Mouse (Mus musculus) forebrain, postnatal 0 days (tissue): ENCODE results near the gene Ttc7. TPM values are rescaled to one million over a fixed set of nuclear protein-coding genes. Genes with fewer than 3 reads are reported as not detected.
A peak's percentile ranks its signal among the peaks of the same experiment; 100 is the strongest.

ENCODE experiments used
- ATAC-seq: fragments of 200-750 bp; cut with Nextera tagmentation; 2 replicates; pipeline ENCODE4 v1.8.0; 2017; ENCODE audit warnings: mild to moderate bottlenecking, moderate library complexity
- DNase-seq: peaks from one replicate; pipeline ENCODE4 v3.0.0-alpha.2; 2015
- H3K27ac ChIP-seq: fragments of 300-500 bp; sonication (generic); 2 replicates; pipeline ENCODE4 v1.5.1; 2014; ENCODE audit warnings: low read depth, mild to moderate bottlenecking, antibody characterized with exemption, low read length, moderate library complexity, mixed read lengths
- H3K27me3 ChIP-seq: fragments of 300-500 bp; sonication (generic); 2 replicates; pipeline ENCODE4 v1.6.1; 2014; ENCODE audit warnings: mild to moderate bottlenecking, low read length, mixed read lengths; ENCODE audit not compliant: insufficient read depth
- H3K36me3 ChIP-seq: fragments of 300-500 bp; sonication (generic); 2 replicates; pipeline ENCODE4 v1.6.1; 2014; ENCODE audit warnings: mild to moderate bottlenecking, moderate library complexity; ENCODE audit not compliant: insufficient read depth
- H3K4me1 ChIP-seq: fragments of 300-500 bp; sonication (generic); 2 replicates; pipeline ENCODE4 v1.6.1; 2014; ENCODE audit warnings: antibody characterized with exemption; ENCODE audit not compliant: insufficient read depth
- H3K4me2 ChIP-seq: fragments of 300-500 bp; sonication (generic); 2 replicates; pipeline ENCODE4 v1.6.1; 2014; ENCODE audit warnings: low read depth, mild to moderate bottlenecking, moderate library complexity
- H3K4me3 ChIP-seq: fragments of 300-500 bp; sonication (generic); 2 replicates; pipeline ENCODE4 v1.5.1; 2014; ENCODE audit warnings: low read depth, low read length, mixed read lengths
- H3K9ac ChIP-seq: fragments of 300-500 bp; sonication (generic); 2 replicates; pipeline ENCODE4 v1.6.1; 2014; ENCODE audit warnings: mild to moderate bottlenecking
- H3K9me3 ChIP-seq: fragments of 300-500 bp; sonication (generic); 2 replicates; pipeline ENCODE4 v1.6.1; 2016; ENCODE audit warnings: low read length
- CTCF ChIP-seq: sonication (generic); IDR thresholded peaks from 2 replicates; pipeline ENCODE4 v1.5.1; 2016; ENCODE audit warnings: antibody characterized with exemption, control low read depth, low read depth
- WGBS: fragments of 180-500 bp; shearing (Covaris S2); extraction: QIAGEN DNeasy Blood & Tissue Kit; methylation state at CpG from one replicate; pipeline ENCODE4 v1.1.7; 2014; 5-methylcytosine and 5-hydroxymethylcytosine counted together
- polyA plus RNA-seq: library from polyadenylated mRNA; unstranded; fragments of >200 nt; fragmentation: Nextera tagmentation; extraction: Ambion mirVana; gene quantifications from 2 replicates; pipeline ENCODE4 v1.2.1, GENCODE M21; 2015
- total RNA-seq: library from RNA; depleted of rRNA; stranded (reverse); fragments of >200 nt; gene quantifications from 2 replicates; pipeline ENCODE4 v1.2.3, GENCODE M21; 2014

The Ttc7 gene
- total and polyA plus RNA-seq, 2 experiments from 2014 or later = 6.1 to 7.5 TPM

DNA sequence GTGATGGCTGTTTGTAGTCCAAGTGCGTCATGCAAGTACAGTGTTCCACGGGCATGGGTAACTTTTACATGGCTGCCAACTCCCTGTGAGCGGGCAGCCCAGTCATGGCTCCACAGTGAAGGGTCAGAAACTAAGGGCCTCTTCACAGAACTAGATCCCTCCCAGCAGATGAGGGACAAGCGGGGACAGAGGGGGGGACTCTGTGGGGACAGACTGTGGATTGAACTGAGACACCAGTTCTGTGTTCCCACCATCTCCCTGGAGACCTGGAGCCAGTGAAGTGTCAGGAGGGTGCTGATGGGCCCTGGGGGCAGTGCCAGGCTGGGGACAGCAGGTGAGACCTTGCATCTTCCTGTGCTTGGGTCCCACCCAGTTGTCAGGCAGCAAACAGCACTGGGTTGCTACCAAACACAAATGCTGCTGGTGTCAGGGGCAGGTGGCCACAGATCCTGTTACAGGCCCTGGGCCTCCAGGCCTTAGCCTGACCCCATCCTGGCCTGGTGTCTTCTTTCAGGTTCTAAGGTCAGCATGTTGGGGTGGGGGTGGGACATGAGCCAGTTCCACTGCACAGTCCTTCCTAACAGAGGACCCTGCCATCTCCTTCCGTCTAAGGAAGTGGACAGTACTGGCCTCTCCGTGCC lies 94.3 kb downstream of the Ttc7 start:
- H3K9ac ChIP-seq = no peak overlapping the region
- DNase-seq (no peak), ATAC-seq (no peak)
- 84% methylated on average over 6 of the region's 6 CpGs for WGBS
- no peak overlapping the region for H3K4me2 ChIP-seq
- no peak overlapping the region for H3K4me3 ChIP-seq
- H3K9me3 ChIP-seq = no peaks in the 10 kb centered on the region
- no peak overlapping the region for H3K27ac ChIP-seq
- peaks cover 24% of the 10 kb centered on the region; the same call in 1 of the 2 replicates for H3K4me1 ChIP-seq
- H3K36me3 ChIP-seq = no peaks in the 10 kb centered on the region
- TF ChIP-seq CTCF = no peak
- H3K27me3 ChIP-seq = no peaks in the 10 kb centered on the region

DNA sequence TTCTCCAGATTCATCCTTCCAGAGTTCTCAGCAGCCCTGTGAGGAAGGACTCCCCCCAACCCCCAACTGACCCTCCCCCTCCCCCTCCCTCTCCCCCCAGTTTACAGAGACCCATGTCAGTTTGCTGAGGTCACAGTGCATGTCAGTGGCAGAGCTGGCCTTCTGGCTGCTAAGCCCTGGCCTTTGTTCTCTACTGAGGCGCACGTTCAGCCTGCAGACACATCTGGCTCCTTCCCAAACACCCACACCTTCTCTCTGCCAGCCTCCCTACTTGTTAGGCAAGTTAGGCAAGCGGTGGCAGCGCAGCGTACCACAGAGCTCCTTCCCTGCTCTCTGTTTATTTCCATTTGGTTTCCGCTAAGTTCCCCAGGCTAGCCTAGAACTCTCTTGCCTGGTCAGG lies 94.8 kb downstream of the Ttc7 start:
- TF ChIP-seq CTCF = no peak
- Histone ChIP-seq H3K9me3 (no peaks in the 10 kb centered on the region), H3K4me3 (no peak overlapping the region), H3K4me2 (no peak overlapping the region), H3K27ac (no peak overlapping the region), H3K4me1 (peaks cover 21% of the 10 kb centered on the region; the same call in 1 of the 2 replicates), H3K36me3 (no peaks in the 10 kb centered on the region), H3K9ac (no peak overlapping the region), H3K27me3 (no peaks in the 10 kb centered on the region)
- 36% methylated on average over 6 of the region's 6 CpGs for WGBS
- DNase-seq (peak; percentile 48), ATAC-seq (0 out of 2 replicates have a peak, but pooled peaks have one; percentile 18)

DNA sequence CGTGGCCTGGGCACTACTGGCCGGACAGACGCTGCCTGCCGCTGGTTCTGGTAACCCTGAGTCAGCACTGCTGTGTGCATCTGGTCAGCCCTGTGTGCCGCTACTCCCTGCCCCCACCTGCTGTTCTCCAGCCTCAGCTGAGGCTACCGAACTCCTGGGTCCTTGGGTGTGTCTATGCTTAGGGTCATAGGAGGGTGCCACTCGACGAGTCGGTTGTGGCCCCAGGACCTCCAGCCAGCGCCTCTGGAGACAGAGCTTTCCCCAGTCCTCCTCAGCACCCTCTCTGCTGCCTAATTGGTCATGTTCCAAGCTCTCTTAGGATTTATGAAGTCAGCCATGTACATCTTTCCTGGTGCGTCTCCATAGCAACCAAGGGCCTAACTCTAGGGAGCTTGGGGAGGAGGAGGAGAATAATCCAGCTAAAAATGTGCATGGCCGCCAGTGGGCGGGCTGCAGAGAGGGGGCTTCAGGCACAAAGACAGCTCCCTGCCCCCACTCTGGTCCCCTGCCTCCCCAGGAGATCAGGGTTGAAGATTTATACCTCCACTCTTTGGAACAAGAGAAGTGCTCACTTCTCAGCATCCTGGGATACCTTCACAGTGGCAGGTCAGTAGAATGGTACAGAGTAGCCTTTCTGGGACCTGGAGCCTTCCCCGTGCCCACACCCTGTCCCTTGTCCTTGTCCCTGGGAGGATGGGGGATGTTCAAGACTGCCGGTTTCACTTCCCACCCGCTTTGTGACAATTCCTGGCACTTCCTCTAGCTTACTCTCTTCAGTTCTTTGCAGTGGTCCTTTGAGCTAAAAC lies 95.9 kb downstream of the Ttc7 start:
- Histone ChIP-seq H3K4me2 (no peak overlapping the region), H3K27ac (peak overlapping the region; percentile 76), H3K36me3 (no peaks in the 10 kb centered on the region), H3K4me3 (no peak overlapping the region), H3K4me1 (peaks cover 20% of the 10 kb centered on the region; the same call in 1 of the 2 replicates), H3K9ac (no peak overlapping the region), H3K9me3 (no peaks in the 10 kb centered on the region), H3K27me3 (no peaks in the 10 kb centered on the region)
- ATAC-seq (peak; percentile 84), DNase-seq (peak; percentile 83)
- peak; percentile 53 for TF ChIP-seq CTCF
- WGBS = 39% methylated on average over 16 of the region's 16 CpGs

DNA sequence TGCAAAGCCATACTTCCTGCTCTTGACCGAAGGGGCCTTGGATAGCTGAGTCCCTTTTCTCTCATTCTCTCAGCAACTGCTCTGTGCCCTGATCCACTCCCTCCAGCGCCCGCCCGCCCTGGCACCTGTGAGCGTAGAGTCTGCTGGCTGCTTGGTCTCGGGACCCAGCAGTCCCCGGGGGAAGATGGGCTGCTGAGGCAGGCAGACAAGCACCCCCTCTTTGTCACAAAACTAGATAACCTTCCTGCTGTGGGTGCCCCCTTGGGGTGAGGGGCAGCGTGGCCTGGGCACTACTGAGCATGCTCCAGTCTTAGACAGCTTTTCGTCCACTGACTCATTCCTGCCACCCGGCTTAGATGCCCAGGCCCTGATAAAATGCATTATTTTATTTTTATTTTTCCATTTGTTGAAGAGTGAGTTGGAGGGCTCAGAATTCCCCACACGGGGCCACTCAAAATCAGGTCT lies 96.5 kb downstream of the Ttc7 start:
- no peak overlapping the region for H3K4me3 ChIP-seq
- H3K4me2 ChIP-seq = no peak overlapping the region
- H3K36me3 ChIP-seq = no peaks in the 10 kb centered on the region
- ATAC-seq = no peak
- DNase-seq = no peak
- peak overlapping the region; percentile 76; the same call in 1 of the 2 replicates for H3K27ac ChIP-seq
- peaks cover 20% of the 10 kb centered on the region; the same call in 1 of the 2 replicates for H3K4me1 ChIP-seq
- no peaks in the 10 kb centered on the region for H3K9me3 ChIP-seq
- H3K27me3 ChIP-seq = no peaks in the 10 kb centered on the region
- WGBS = 79% methylated on average over 11 of the region's 11 CpGs
- no peak for TF ChIP-seq CTCF
- H3K9ac ChIP-seq = no peak overlapping the region

DNA sequence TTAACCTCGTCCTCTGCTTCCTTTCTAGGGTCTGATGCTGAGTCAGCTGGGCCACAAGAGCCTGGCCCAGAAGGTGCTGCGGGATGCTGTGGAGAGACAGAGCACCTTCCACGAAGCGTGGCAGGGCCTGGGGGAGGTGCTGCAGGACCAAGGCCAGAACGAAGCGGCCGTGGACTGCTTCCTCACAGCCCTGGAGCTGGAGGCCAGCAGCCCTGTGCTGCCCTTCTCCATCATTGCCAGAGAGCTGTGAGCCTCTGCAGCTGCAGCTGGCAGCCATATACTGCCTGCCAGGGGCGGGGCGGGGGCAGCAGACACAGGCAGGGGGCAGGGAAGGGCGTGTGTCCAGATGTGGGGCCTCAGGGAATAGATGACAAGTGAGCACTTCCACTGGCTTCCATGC lies 97.1 kb downstream of the Ttc7 start:
- no peaks in the 10 kb centered on the region for H3K36me3 ChIP-seq
- no peaks in the 10 kb centered on the region for H3K27me3 ChIP-seq
- no peak overlapping the region for H3K4me3 ChIP-seq
- no peak for DNase-seq
- H3K9ac ChIP-seq = no peak overlapping the region
- peaks cover 20% of the 10 kb centered on the region; the same call in 1 of the 2 replicates for H3K4me1 ChIP-seq
- peak; percentile 6; the same call in 1 of the 2 replicates for ATAC-seq
- 0 out of 2 replicates have a peak overlapping the region, but pooled peaks have one; percentile 35 for H3K27ac ChIP-seq
- TF ChIP-seq CTCF = no peak
- 74% methylated on average over 10 of the region's 10 CpGs for WGBS
- no peak overlapping the region for H3K4me2 ChIP-seq
- H3K9me3 ChIP-seq = no peaks in the 10 kb centered on the region

DNA sequence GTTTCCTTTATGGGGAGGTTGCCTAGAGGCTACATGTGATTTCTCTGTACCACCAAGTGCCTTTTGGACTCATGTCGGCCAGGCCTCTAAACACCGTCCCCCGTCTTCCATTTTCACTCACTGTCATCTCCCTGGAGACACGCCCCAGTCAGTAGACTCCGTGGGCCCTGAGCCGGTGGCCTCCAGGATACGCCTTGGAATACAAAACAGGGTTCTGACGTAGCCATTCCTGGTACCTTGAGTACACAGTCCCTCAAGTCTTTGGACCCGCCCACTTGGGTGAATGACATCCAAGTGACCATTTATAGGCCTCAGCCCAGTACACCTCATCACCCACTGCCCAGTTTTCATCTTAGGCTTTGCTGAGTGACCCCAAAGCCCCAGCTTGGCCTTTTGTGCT lies 98.0 kb downstream of the Ttc7 start:
- no peak overlapping the region for H3K4me2 ChIP-seq
- DNase-seq (no peak), ATAC-seq (no peak)
- no peaks in the 10 kb centered on the region for H3K36me3 ChIP-seq
- 87% methylated on average over 9 of the region's 9 CpGs for WGBS
- no peak overlapping the region for H3K4me3 ChIP-seq
- no peak overlapping the region for H3K9ac ChIP-seq
- no peak overlapping the region for H3K27ac ChIP-seq
- H3K9me3 ChIP-seq = no peaks in the 10 kb centered on the region
- no peak for TF ChIP-seq CTCF
- H3K27me3 ChIP-seq = no peaks in the 10 kb centered on the region
- peaks cover 20% of the 10 kb centered on the region; the same call in 1 of the 2 replicates for H3K4me1 ChIP-seq

DNA sequence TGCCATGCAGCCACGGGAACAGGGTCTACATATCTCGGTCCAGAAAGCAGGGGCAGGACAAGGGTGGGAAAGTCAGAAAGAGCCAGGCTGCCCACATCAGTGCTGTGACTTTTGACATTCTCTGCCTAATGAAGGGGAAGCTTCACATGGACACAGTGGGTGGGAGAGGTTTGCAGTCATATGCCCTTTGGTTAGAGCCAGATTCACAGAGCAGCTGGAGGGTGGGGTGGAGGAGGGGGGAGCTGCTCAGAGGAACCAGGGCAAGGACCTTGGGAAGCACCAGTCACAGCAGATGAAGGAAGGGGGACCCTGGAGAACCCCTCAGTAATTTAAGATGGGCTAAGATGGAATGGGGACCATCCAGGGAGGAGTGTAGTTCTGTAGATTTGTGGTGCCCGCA lies 103.1 kb downstream of the Ttc7 start:
- ATAC-seq (no peak), DNase-seq (no peak)
- no peak for TF ChIP-seq CTCF
- no peak overlapping the region for H3K4me2 ChIP-seq
- H3K36me3 ChIP-seq = no peaks in the 10 kb centered on the region
- no peak overlapping the region for H3K4me3 ChIP-seq
- WGBS = 87% methylated on average over 3 of the region's 3 CpGs
- H3K27ac ChIP-seq = no peak overlapping the region
- H3K9ac ChIP-seq = no peak overlapping the region
- no peaks in the 10 kb centered on the region for H3K4me1 ChIP-seq
- no peaks in the 10 kb centered on the region for H3K9me3 ChIP-seq
- H3K27me3 ChIP-seq = no peaks in the 10 kb centered on the region
